Mouse (Mus musculus): ENCODE measurements around the gene Stat3.

GRCm38 (mm10) chr11:100915063-100915462 is 24.3 kb downstream of the Stat3 start:
- TF ChIP-seq SIN3A (IDR thresholded peaks at IDR 0.05; ENCODE audit: low read length) (no peak), BHLHE40 (IDR thresholded peaks at IDR 0.05; ENCODE audit: borderline replicate concordance, low read depth, low read length) (no peak), CTCF (IDR thresholded peaks at IDR 0.05 in 2 of 3, conservative IDR thresholded peaks at IDR 0.05 in 1 of 3; ENCODE audit: control insufficient read depth in 1 of 3, insufficient read depth in 1 of 3, low read depth in 2 of 3, low read length in 3 of 3, poor library complexity in 1 of 3, severe bottlenecking in 1 of 3) (no peak), HCFC1 (IDR thresholded peaks at IDR 0.05; ENCODE audit: low read depth, low read length) (no peak), MAX (IDR thresholded peaks at IDR 0.05; ENCODE audit: low read length) (no peak), POLR2AphosphoS2 (IDR thresholded peaks at IDR 0.05; ENCODE audit: low read length) (no peak), POLR2A (IDR thresholded peaks at IDR 0.05; ENCODE audit: control insufficient read depth in 1 of 2, insufficient read depth in 1 of 2, low read depth in 1 of 2, low read length in 2 of 2, poor library complexity in 1 of 2) (no peak), MYC (IDR thresholded peaks at IDR 0.05; ENCODE audit: low read depth, low read length) (no peak), JUND (IDR thresholded peaks at IDR 0.05; ENCODE audit: low read depth, low read length) (no peak)

Measured in MEL (cell line).